Mouse (Mus musculus) CD4-positive, CD25-positive, alpha-beta regulatory T cell, adult 4 months (primary cell): ENCODE data around the gene Mcm10. TPM values are rescaled to one million over a fixed set of nuclear protein-coding genes. Genes with fewer than 3 reads are reported as not detected.
"Not testable (repeated sequence)": the region's sequence is repeated elsewhere in the genome, so short reads cannot be mapped to it uniquely, and the experiment has no call there.

Experiments
- ATAC-seq: one replicate; pipeline ENCODE4 v1.8.0; 2017
- polyA plus RNA-seq, 2 experiments: library from polyadenylated mRNA; unstranded; fragments of 100-300 nt; shearing (Covaris generic); gene quantifications; one replicate each; pipeline ENCODE4 v1.2.1; 2017

Gene Mcm10
- polyA plus RNA-seq, 2 experiments from 2014 or later, result 1.8 to 7.9 TPM

DNA sequence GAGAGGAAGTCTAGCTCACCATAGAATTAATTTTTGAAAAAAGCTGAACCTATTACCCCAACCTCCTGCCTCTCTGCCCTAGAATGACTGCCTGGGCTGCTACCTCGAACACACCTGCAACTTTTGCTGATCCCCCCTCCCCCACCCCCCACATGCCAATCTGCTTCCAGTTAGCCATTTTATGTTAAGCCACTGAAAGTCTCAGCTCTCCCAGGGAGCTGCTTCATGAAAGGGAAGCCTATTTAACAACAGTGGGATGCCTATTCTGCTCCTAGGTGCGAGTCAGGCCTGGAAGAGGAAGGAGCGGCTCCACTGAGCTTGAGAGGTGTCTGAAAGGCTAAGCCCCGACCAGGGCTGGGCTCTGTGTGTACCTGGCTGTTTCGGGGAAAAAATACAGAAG is 28.6 kb downstream of the Mcm10 start:
- ATAC-seq, result no peak

GRCm38 (mm10) chr2:4978091-4978490 is 34.5 kb downstream of the Mcm10 start:
- ATAC-seq, result no peak

- ATAC-seq, result no peak
Measured at GRCm38 (mm10) chr2:4975807-4976206, 36.8 kb downstream of the Mcm10 start, which contains the start of gene Ucma. Gene Ucma (plus strand): TSS chr2:4976122.

GRCm38 (mm10) chr2:4969083-4969482 is 43.5 kb downstream of the Mcm10 start:
- no peak for ATAC-seq

DNA sequence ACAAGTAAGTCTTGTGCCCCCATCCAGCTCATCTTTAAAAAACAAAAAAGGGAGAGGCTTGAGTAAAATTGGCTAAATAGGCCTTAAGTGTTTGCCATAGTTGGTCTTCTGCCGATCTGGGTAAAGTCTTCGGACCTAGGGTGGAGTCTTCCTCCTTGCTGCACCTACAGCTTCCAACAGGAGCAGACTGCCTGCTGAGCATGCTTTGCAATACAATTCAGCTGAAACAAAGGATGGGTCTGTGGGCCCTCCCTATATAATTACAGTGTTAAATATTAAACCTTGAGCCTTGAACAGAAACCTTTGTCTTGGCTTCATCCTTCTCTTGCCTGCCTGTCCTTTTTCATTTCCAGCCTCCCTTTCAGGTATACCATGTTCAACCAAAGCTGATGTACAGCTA is 44.8 kb downstream of the Mcm10 start:
- no peak for ATAC-seq

- no peak for ATAC-seq
Measured at GRCm38 (mm10) chr2:4958039-4958438, 54.6 kb downstream of the Mcm10 start.

DNA sequence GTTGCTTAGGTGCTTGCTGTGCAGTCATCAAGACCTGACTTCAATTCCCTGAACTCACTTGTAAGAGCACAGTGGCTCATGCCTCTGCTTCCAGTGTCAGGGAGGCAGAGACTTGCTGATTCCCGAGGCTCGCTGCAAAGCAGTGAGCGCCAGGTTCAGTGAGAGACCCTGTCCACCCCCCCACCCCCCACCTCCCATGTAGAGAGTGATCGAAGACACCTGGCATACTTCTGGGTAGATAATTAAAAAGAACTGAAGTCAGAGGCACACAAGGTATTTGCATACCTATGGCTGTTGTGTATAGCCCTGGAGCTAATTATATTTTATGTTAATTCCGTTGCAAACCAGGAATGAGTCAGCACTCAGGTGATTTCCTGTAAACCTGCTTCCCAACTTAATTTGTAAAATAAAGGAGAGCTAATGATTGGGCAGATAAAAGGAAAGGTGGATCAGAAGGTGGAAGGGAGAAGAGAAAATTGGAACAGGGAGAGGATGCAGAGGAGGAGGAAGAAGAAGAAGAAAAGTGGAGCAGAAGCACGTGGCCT is 58.3 kb downstream of the Mcm10 start:
- no peak for ATAC-seq

- ATAC-seq, result no peak
Measured at GRCm38 (mm10) chr2:4950986-4951385, 61.6 kb downstream of the Mcm10 start.

DNA sequence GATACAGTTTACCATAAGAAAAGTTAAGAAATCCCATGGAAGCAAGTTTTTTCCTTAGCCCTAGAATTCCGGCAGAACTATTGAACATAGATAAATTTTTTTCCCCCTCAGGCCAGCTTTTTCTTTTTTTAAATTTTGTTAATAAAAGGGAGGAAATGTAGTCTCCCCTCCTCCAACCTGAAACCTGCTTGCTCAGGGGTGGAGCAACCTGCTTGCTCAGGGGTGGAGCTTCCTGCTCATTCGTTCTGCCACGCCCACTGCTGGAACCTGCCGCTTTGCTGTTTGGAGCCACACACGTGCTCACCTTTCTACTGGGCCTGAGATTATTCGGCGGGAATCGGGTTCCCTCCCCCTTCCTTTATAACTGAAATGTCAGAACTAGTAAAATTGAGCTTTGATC is 62.9 kb downstream of the Mcm10 start:
- not testable (repeated sequence) for ATAC-seq

GRCm38 (mm10) chr2:4940861-4941260 is 71.7 kb downstream of the Mcm10 start:
- ATAC-seq, result no peak

Other genes with a start within 250 kb of the Mcm10 start
- 10 to 100 TPM; 20.0 to 28.5 TPM for gene Sephs1, start 131.2 kb downstream of the Mcm10 start, polyA plus RNA-seq
- 10 to 100 TPM; 90.7 to 95.2 TPM for gene Phyh, start 93.8 kb downstream of the Mcm10 start, polyA plus RNA-seq
- gene Ucma, start 36.7 kb downstream of the Mcm10 start, polyA plus RNA-seq, result not detected
- gene Optn, start 51.3 kb upstream of the Mcm10 start, polyA plus RNA-seq, result 1 to 10 TPM; 1.0 to 1.5 TPM
- gene Ccdc3, start 125.0 kb upstream of the Mcm10 start, polyA plus RNA-seq, result not detected